Mouse (Mus musculus): Measurements from ENCODE around the gene Pcbp2. TPM values are rescaled to one million over a fixed set of nuclear protein-coding genes. Genes with fewer than 3 reads are reported as not detected.

Pcbp2 gene
- polyA plus RNA-seq, 1 experiment from 2014 or later = 220 TPM

DNA sequence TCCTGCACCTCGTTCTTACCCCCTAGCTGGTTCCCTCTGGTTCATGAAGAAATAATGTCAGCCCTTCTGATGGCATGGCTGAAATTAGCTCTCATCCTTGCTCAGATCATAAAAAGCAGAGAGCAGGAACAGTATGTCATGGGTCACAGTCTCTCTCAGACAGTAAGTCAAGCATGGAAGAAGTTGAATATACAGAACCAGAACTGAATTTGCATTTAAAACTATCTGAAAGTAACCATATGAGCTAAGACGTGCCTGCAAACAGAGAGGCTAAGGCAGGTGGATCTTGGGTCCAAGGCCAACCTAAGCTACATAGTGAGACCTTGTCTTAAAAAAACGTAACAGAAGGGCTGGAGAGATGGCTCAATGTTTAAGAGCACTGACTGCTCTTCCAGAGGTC, 42.7 kb downstream of the Pcbp2 start:
- Histone ChIP-seq H3K4me1 (replicated peaks; ENCODE audit: control insufficient read depth, insufficient read depth, low read length) (peaks cover 23% of the 10 kb centered on the region), H3K9me3 (ENCODE audit: control insufficient read depth, low read length) (no peaks in the 10 kb centered on the region), H3K36me3 (ENCODE audit: control insufficient read depth, insufficient read depth, low read length) (no peaks in the 10 kb centered on the region), H3K4me3 (ENCODE audit: low read depth, low read length) (no peak overlapping the region), H3K4me2 (no peak overlapping the region), H3K27me3 (replicated peaks; ENCODE audit: control insufficient read depth, insufficient read depth, low read length) (no peaks in the 10 kb centered on the region), H3K27ac (ENCODE audit: low read depth, low read length) (no peak overlapping the region), H3K9ac (ENCODE audit: low read depth, low read length) (no peak overlapping the region)
- DNase-seq (ENCODE audit: low spot score) = no peak
- ATAC-seq (replicated peaks; ENCODE audit: low FRiP score) = no peak
- 69% methylated on average over 3 of the region's 3 CpGs for WGBS

DNA sequence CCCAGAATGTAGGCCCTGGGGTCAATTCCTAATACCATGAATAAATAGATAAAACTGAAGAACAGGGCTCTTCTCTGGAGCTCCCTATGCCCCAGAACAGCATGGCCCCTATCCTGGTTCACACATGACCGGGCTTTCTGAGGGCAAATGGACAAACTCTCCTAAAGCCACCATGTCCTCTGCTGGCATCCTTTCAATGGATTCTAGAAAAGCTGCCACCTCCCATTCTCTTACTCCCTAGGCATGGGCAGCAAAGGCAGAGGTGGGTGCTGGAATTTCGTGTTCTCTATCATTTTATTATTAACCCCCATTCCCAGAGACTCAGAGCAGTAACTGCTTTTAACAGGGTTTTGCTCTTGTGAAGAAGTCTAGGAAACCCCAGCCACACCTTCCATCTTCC, 44.9 kb downstream of the Pcbp2 start:
- no peak overlapping the region for H3K4me2 ChIP-seq
- peaks cover 31% of the 10 kb centered on the region for H3K4me1 ChIP-seq (replicated peaks; ENCODE audit: control insufficient read depth, insufficient read depth, low read length)
- DNase-seq (ENCODE audit: low spot score) (peak; percentile 22), ATAC-seq (replicated peaks; ENCODE audit: low FRiP score) (no peak)
- H3K9me3 ChIP-seq (ENCODE audit: control insufficient read depth, low read length) = no peaks in the 10 kb centered on the region
- H3K4me3 ChIP-seq (ENCODE audit: low read depth, low read length) = no peak overlapping the region
- no peaks in the 10 kb centered on the region for H3K27me3 ChIP-seq (replicated peaks; ENCODE audit: control insufficient read depth, insufficient read depth, low read length)
- H3K27ac ChIP-seq (ENCODE audit: low read depth, low read length) = no peak overlapping the region
- H3K36me3 ChIP-seq (ENCODE audit: control insufficient read depth, insufficient read depth, low read length) = no peaks in the 10 kb centered on the region
- no peak overlapping the region for H3K9ac ChIP-seq (ENCODE audit: low read depth, low read length)
- 70% methylated on average over 2 of the region's 2 CpGs for WGBS

DNA sequence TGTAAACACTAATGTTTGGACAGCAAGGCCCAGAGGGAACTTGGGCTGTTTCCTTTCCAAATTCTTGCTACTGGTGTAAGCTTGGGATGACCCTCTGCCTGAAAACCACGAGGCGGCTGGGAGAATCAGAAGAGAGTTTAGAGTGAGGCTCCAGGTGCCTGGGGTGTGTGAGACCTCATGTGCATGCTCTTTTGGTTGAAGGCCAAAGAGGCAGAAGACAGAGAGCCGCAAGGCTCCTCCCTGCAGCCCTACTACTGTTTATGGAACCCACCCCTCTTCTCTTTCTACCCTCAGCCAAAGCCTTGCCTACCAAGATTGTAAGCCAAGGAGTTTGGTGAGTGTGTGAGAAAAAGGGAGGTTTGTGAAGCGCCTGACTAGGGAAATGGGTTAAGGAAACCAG, 45.5 kb downstream of the Pcbp2 start:
- Histone ChIP-seq H3K9ac (ENCODE audit: low read depth, low read length) (no peak overlapping the region), H3K4me1 (replicated peaks; ENCODE audit: control insufficient read depth, insufficient read depth, low read length) (peaks cover 36% of the 10 kb centered on the region), H3K36me3 (ENCODE audit: control insufficient read depth, insufficient read depth, low read length) (peaks cover 3% of the 10 kb centered on the region; the same call in 1 of the 2 replicates), H3K9me3 (ENCODE audit: control insufficient read depth, low read length) (no peaks in the 10 kb centered on the region), H3K27ac (ENCODE audit: low read depth, low read length) (no peak overlapping the region), H3K4me2 (peak overlapping the region; percentile 96), H3K4me3 (ENCODE audit: low read depth, low read length) (peak overlapping the region; percentile 77), H3K27me3 (replicated peaks; ENCODE audit: control insufficient read depth, insufficient read depth, low read length) (no peaks in the 10 kb centered on the region)
- WGBS = 74% methylated on average over 4 of the region's 4 CpGs
- DNase-seq (ENCODE audit: low spot score) = no peak
- ATAC-seq (replicated peaks; ENCODE audit: low FRiP score) = no peak

DNA sequence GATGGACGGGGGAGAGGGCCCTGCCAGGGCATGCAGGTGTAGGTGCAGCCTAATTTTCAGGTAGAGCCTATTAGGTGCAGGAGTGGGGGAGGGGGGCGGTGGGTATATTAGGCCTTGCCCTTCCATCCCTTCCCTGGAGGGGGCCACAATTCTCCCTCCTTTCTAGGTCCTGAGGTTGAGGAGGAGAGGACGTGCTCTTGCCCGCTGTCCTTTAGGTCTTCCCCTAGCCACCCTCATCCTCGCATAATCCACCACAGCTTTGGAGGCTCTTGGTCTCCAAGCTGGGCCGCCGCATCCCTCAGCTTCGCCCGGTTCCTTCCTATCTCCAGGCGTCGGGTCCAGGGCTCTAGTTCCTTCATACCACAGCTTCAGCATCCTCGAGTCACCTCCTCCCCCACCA, 46.0 kb downstream of the Pcbp2 start:
- Histone ChIP-seq H3K9ac (ENCODE audit: low read depth, low read length) (peak overlapping the region; percentile 42), H3K4me2 (peak overlapping the region; percentile 96), H3K36me3 (ENCODE audit: control insufficient read depth, insufficient read depth, low read length) (peaks cover 3% of the 10 kb centered on the region; the same call in 1 of the 2 replicates), H3K4me3 (ENCODE audit: low read depth, low read length) (peak overlapping the region; percentile 77), H3K9me3 (ENCODE audit: control insufficient read depth, low read length) (no peaks in the 10 kb centered on the region), H3K27me3 (replicated peaks; ENCODE audit: control insufficient read depth, insufficient read depth, low read length) (no peaks in the 10 kb centered on the region), H3K4me1 (replicated peaks; ENCODE audit: control insufficient read depth, insufficient read depth, low read length) (peaks cover 32% of the 10 kb centered on the region), H3K27ac (ENCODE audit: low read depth, low read length) (peak overlapping the region; percentile 70; the same call in 1 of the 2 replicates)
- DNase-seq (ENCODE audit: low spot score) = no peak
- 7% methylated on average over 12 of the region's 12 CpGs for WGBS
- no peak for ATAC-seq (replicated peaks; ENCODE audit: low FRiP score)

DNA sequence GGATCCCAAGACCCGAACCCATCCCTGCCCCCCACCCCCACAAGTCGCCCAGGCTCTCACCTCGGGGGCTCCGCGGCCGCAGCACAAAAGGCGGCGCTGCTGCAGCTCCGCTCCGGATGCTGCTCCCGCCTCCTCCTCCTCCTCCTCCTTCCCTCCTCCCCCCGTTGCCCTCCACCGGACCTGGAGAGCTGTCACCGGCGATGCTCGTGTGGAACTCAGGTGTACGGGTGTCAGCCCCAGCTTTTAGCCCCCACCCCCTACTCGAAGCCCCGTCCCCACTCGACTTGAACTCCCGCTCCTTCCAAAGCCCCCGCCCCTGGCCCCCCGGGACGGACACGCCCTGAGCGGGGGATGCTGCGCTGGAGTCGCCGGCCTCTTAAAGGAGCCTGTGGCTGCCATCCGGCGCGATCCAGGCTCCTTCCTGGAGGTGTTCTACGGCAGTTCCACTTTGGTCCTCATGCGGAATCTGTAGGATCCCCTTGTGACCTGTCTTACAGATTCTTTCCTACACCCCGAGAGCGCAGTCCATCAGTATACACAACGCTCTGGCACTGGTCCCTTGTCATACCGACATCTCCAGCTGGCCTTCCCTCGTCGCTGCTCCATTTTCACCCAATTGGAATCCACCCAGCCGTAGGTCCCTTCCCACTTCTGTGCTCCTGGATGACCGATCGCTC, 46.5 kb downstream of the Pcbp2 start, which contains the start of gene Map3k12:
Gene Map3k12 (minus strand): TSS at position 337 of the 677 bp plus-strand sequence.
- ATAC-seq (replicated peaks; ENCODE audit: low FRiP score) (no peak), DNase-seq (ENCODE audit: low spot score) (peak; percentile 83)
- H3K4me2 ChIP-seq = peak within 1 kb of the TSS; percentile 96
- H3K27ac ChIP-seq (ENCODE audit: low read depth, low read length) = peak within 1 kb of the TSS; percentile 70
- peak within 1 kb of the TSS; percentile 42 for H3K9ac ChIP-seq (ENCODE audit: low read depth, low read length)
- no peaks in the 10 kb centered on the region for H3K27me3 ChIP-seq (replicated peaks; ENCODE audit: control insufficient read depth, insufficient read depth, low read length)
- peaks cover 3% of the 10 kb centered on the region; the same call in 1 of the 2 replicates for H3K36me3 ChIP-seq (ENCODE audit: control insufficient read depth, insufficient read depth, low read length)
- peak within 1 kb of the TSS; percentile 77 for H3K4me3 ChIP-seq (ENCODE audit: low read depth, low read length)
- H3K9me3 ChIP-seq (ENCODE audit: control insufficient read depth, low read length) = no peaks in the 10 kb centered on the region
- WGBS = under 1% methylated on average over 41 of the region's 43 CpGs
- H3K4me1 ChIP-seq (replicated peaks; ENCODE audit: control insufficient read depth, insufficient read depth, low read length) = peaks cover 30% of the 10 kb centered on the region

DNA sequence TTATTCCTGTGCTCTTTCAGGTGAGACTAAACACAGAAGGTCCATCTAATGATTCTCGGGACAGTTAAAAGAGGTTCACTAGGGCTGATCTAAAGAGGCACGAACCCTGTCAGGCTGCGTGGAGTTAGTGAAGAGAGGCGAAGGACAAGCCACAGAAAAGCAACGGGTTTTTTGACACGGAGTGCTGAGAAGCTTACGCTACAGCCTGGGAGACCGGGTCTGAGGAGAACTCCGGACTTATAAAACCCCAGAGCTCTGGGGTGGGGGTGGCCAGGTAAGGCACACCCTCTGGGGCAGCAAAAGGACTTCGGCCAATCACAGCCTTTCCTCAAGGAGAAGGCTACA, 47.3 kb downstream of the Pcbp2 start:
- peak overlapping the region; percentile 77 for H3K4me3 ChIP-seq (ENCODE audit: low read depth, low read length)
- H3K9ac ChIP-seq (ENCODE audit: low read depth, low read length) = peak overlapping the region; percentile 42
- peak overlapping the region; percentile 96 for H3K4me2 ChIP-seq
- peak overlapping the region; percentile 70; the same call in 1 of the 2 replicates for H3K27ac ChIP-seq (ENCODE audit: low read depth, low read length)
- WGBS = 0% methylated on average over 10 of the region's 10 CpGs
- peaks cover 7% of the 10 kb centered on the region; the same call in 1 of the 2 replicates for H3K36me3 ChIP-seq (ENCODE audit: control insufficient read depth, insufficient read depth, low read length)
- ATAC-seq (replicated peaks; ENCODE audit: low FRiP score) (no peak), DNase-seq (ENCODE audit: low spot score) (no peak)
- no peaks in the 10 kb centered on the region for H3K27me3 ChIP-seq (replicated peaks; ENCODE audit: control insufficient read depth, insufficient read depth, low read length)
- peaks cover 28% of the 10 kb centered on the region for H3K4me1 ChIP-seq (replicated peaks; ENCODE audit: control insufficient read depth, insufficient read depth, low read length)
- H3K9me3 ChIP-seq (ENCODE audit: control insufficient read depth, low read length) = no peaks in the 10 kb centered on the region

DNA sequence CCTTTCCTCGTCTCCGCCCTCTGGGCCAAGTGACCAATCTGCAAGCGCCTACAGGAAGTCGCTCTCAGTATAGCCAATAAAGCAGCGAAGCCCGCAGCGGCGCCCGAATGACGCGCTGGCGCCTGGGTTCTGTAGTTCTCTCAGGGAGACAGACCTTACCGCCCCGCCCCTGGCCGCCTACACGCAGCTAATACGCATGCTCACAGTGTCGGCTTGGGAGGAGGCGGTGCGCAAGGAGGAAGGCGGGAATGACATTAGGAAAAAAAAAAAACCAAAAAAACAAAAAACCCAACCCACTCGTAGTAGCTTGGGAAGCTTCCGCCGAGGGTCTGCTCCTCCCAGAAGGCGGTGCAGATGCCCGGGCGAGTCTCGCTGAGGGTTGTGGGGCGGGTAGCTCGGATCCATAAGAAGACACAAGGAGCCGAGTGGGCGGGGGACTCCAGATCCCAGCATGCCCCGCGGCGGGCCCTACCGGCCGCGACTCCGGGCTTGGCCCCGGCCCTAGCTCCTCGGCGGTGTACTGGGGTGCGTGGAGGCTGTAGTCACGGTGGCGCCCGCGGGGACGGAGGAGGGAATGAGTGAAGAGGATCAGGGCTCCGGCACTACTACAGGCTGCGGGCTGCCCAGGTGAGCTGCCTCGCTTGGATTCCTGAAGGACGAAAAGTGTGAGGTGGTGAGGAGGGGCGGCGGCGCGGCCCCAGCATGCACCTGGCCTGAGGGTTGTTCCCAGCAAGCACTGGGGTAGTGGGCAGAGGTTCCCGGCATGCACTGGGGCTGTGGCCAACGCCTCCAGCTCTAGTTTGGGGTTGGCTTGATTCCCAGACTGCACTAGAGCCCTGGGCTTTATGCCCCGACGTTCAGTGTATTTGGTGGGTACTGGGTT, 47.9 kb downstream of the Pcbp2 start, which contains the start of gene Tarbp2:
Gene Tarbp2 (plus strand): TSS at position 217 of the 883 bp plus-strand sequence.
- ATAC-seq (replicated peaks; ENCODE audit: low FRiP score) (peak; percentile 92), DNase-seq (ENCODE audit: low spot score) (peak; percentile 99)
- peak within 1 kb of the TSS; percentile 77 for H3K4me3 ChIP-seq (ENCODE audit: low read depth, low read length)
- no peaks in the 10 kb centered on the region for H3K9me3 ChIP-seq (ENCODE audit: control insufficient read depth, low read length)
- peak within 1 kb of the TSS; percentile 96 for H3K4me2 ChIP-seq
- H3K4me1 ChIP-seq (replicated peaks; ENCODE audit: control insufficient read depth, insufficient read depth, low read length) = peaks cover 28% of the 10 kb centered on the region
- H3K27ac ChIP-seq (ENCODE audit: low read depth, low read length) = peak within 1 kb of the TSS; percentile 98
- peaks cover 7% of the 10 kb centered on the region; the same call in 1 of the 2 replicates for H3K36me3 ChIP-seq (ENCODE audit: control insufficient read depth, insufficient read depth, low read length)
- peak within 1 kb of the TSS; percentile 94 for H3K9ac ChIP-seq (ENCODE audit: low read depth, low read length)
- under 1% methylated on average over 60 of the region's 60 CpGs for WGBS
- H3K27me3 ChIP-seq (replicated peaks; ENCODE audit: control insufficient read depth, insufficient read depth, low read length) = no peaks in the 10 kb centered on the region

DNA sequence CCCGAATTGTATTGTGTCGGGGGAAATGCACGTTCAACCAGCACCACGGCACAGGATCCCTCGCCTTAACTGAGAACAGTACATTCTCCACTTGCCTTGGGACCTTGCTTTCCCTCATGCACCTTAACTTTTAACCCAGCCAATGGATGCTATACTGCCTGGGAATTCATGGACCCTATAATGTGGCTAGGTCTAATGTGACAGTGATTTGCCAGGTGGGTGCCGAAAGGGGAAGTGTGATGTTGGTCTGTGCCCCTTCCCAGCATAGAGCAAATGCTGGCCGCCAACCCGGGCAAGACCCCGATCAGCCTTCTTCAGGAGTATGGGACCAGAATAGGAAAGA, 48.5 kb downstream of the Pcbp2 start:
- peaks cover 28% of the 10 kb centered on the region for H3K4me1 ChIP-seq (replicated peaks; ENCODE audit: control insufficient read depth, insufficient read depth, low read length)
- H3K27ac ChIP-seq (ENCODE audit: low read depth, low read length) = peak overlapping the region; percentile 98
- H3K4me2 ChIP-seq = peak overlapping the region; percentile 96
- ATAC-seq (replicated peaks; ENCODE audit: low FRiP score) (no peak), DNase-seq (ENCODE audit: low spot score) (no peak)
- H3K27me3 ChIP-seq (replicated peaks; ENCODE audit: control insufficient read depth, insufficient read depth, low read length) = no peaks in the 10 kb centered on the region
- peak overlapping the region; percentile 94 for H3K9ac ChIP-seq (ENCODE audit: low read depth, low read length)
- H3K4me3 ChIP-seq (ENCODE audit: low read depth, low read length) = peak overlapping the region; percentile 77
- no peaks in the 10 kb centered on the region for H3K9me3 ChIP-seq (ENCODE audit: control insufficient read depth, low read length)
- WGBS = 10% methylated on average over 9 of the region's 9 CpGs
- peaks cover 10% of the 10 kb centered on the region; the same call in 1 of the 2 replicates for H3K36me3 ChIP-seq (ENCODE audit: control insufficient read depth, insufficient read depth, low read length)
